Comparison of ENCODE assay signal across 14 mouse cellular contexts in genomic region chr16:50753046-50753445, GRCm38 (mm10).
DNase-seq lines count a peak whose midpoint lies in the region; TF ChIP-seq lines count a peak whose summit lies in the region.
"Had no signal": no experiment of that assay in that cellular context is flagged by ENCODE, and none has a peak within 500 bp of the region (broad histone marks: within the 10 kb centered on the region; RNA-seq: fewer than 3 reads in every experiment).

No protein-coding gene starts in this region.

- peak overlapping the region; percentile 26; the same call in 1 of the 2 replicates for H3K4me3 ChIP-seq in kidney, adult 2 months (ENCODE audit: insufficient read depth, low read depth, low read length)
- peak overlapping the region; percentile 21 for H3K4me3 ChIP-seq in C2C12 (ENCODE audit: insufficient read depth, poor library complexity, severe bottlenecking)
- no peak overlapping the region for H3K4me3 ChIP-seq in cerebellum, adult 2 months (replicated peaks; ENCODE audit: insufficient read depth, low read depth, low read length)
- H3K4me3 ChIP-seq: forebrain, embryonic 10.5 days; liver, embryonic 13.5 days; midbrain, embryonic 12.5 days; neural tube, embryonic 12.5 days had no signal

- no peaks in the 10 kb centered on the region for H3K79me3 ChIP-seq in C2C12 (ENCODE audit: low read depth)

- TF ChIP-seq POLR2A in kidney, adult 2 months (IDR thresholded peaks at IDR 0.05; ENCODE audit: low read depth, low read length): no peak
- no peak for TF ChIP-seq POLR2A in cerebellum, adult 2 months (IDR thresholded peaks at IDR 0.05; ENCODE audit: borderline replicate concordance, insufficient read depth, low read length)

- H3K36me3 ChIP-seq in kidney, adult 2 months (ENCODE audit: control insufficient read depth, insufficient read depth, low read length): no peaks in the 10 kb centered on the region
- H3K36me3 ChIP-seq in C2C12 (ENCODE audit: control insufficient read depth, insufficient read depth): no peaks in the 10 kb centered on the region
- H3K36me3 ChIP-seq: forebrain, embryonic 10.5 days; liver, embryonic 13.5 days; midbrain, embryonic 12.5 days; neural tube, embryonic 12.5 days had no signal

- no peaks in the 10 kb centered on the region for H3K27me3 ChIP-seq in kidney, adult 2 months (replicated peaks; ENCODE audit: control insufficient read depth, insufficient read depth, low read length)
- no peaks in the 10 kb centered on the region for H3K27me3 ChIP-seq in C2C12 (ENCODE audit: control insufficient read depth, insufficient read depth, insufficient read length)
- H3K27me3 ChIP-seq in cerebellum, adult 2 months (ENCODE audit: control insufficient read depth, insufficient read depth, low read length): no peaks in the 10 kb centered on the region; the same call in 1 of the 2 replicates
- H3K27me3 ChIP-seq: liver, embryonic 13.5 days; midbrain, embryonic 12.5 days; neural tube, embryonic 12.5 days had no signal

- no peak for TF ChIP-seq CTCF in kidney, adult 2 months (conservative IDR thresholded peaks at IDR 0.05; ENCODE audit: insufficient read depth, insufficient read length, low read depth, low read length)
- no peak for TF ChIP-seq CTCF in C2C12 (IDR thresholded peaks at IDR 0.05; ENCODE audit: control insufficient read depth, insufficient read depth, insufficient read length)
- no peak for TF ChIP-seq CTCF in cerebellum, adult 2 months (IDR thresholded peaks at IDR 0.05; ENCODE audit: borderline replicate concordance, insufficient read depth, low read depth, low read length)

- no peaks in the 10 kb centered on the region for H3K79me2 ChIP-seq in C2C12 (ENCODE audit: control insufficient read depth, insufficient read depth)

- H3K27ac ChIP-seq in kidney, adult 2 months (ENCODE audit: insufficient read depth, low read depth, low read length): peak overlapping the region; percentile 86
- no peak overlapping the region for H3K27ac ChIP-seq in cerebellum, adult 2 months (ENCODE audit: insufficient read depth, low read length)
- H3K27ac ChIP-seq: forebrain, embryonic 10.5 days; hindbrain, postnatal 0 days; liver, embryonic 13.5 days; midbrain, embryonic 12.5 days; neural tube, embryonic 12.5 days had no signal

- WGBS in kidney, adult 2 months: 65% methylated on average over 11 of the region's 11 CpGs
- WGBS in cerebellum, adult 2 months: 87% methylated on average over 11 of the region's 11 CpGs

- H3ac ChIP-seq in C2C12 (ENCODE audit: control insufficient read depth, insufficient read length, low read depth): no peak overlapping the region

- peak; percentile 34 for DNase-seq in kidney, adult 2 months
- no peak for DNase-seq in kidney, adult 8-10 months
- DNase-seq in 3134 (ENCODE audit: extremely low read depth, insufficient read length, low spot score): peak; percentile 16
- DNase-seq in heart, postnatal 4 days: peak; percentile 17
- DNase-seq in ovary, postnatal 36 days (ENCODE audit: low spot score): no peak
- no peak for DNase-seq in cerebellum, adult 2 months
- DNase-seq: layer of hippocampus, adult 9-11 months; liver, embryonic 13.5 days; right cerebral cortex, postnatal 14 days had no signal

- H3K4me1 ChIP-seq in kidney, adult 2 months (ENCODE audit: control insufficient read depth, insufficient read depth, low read length): peaks cover 13% of the 10 kb centered on the region
- H3K4me1 ChIP-seq in cerebellum, adult 2 months (ENCODE audit: control insufficient read depth, insufficient read depth, low read length): no peaks in the 10 kb centered on the region
- H3K4me1 ChIP-seq: midbrain, embryonic 12.5 days; neural tube, embryonic 12.5 days had no signal

TF ChIP-seq in C2C12, 6 proteins besides CTCF, POLR2A, EP300 and RAD21:
- TF ChIP-seq FOSL1 (IDR thresholded peaks at IDR 0.05; ENCODE audit: insufficient read depth, low read length, poor library complexity, severe bottlenecking) (no peak), MAX (IDR thresholded peaks at IDR 0.05) (no peak), MYOD1 (IDR thresholded peaks at IDR 0.05; ENCODE audit: control insufficient read depth, insufficient read length, low read depth) (no peak), CEBPB (IDR thresholded peaks at IDR 0.05; ENCODE audit: low read depth) (no peak), USF1 (IDR thresholded peaks at IDR 0.05; ENCODE audit: low read depth) (no peak), MYOG (IDR thresholded peaks at IDR 0.05; ENCODE audit: control insufficient read depth, extremely low read depth, insufficient read length) (no peak)

Comparison
In these comparisons a context has a peak if more than half of its experiments do, and no peak if none do; other contexts are left out.
1. DNase-seq: peak in kidney, adult 2 months (single experiment), 3134 (single experiment) and heart, postnatal 4 days (single experiment); none in kidney, adult 8-10 months (0 of 2), ovary, postnatal 36 days (single experiment) and cerebellum, adult 2 months (0 of 2).